Mouse (Mus musculus): ENCODE measurements around the gene Nmnat1.
A peak's percentile ranks its signal among the peaks of the same experiment; 100 is the strongest.
"Not testable (repeated sequence)": the region's sequence is repeated elsewhere in the genome, so short reads cannot be mapped to it uniquely, and the experiment has no call there.

Nmnat1 gene

GRCm38 (mm10) chr4:149489415-149490240 lies 4.6 kb upstream of the Nmnat1 start:
- DNase-seq (ENCODE audit: low read depth, low spot score): no peak

DNA sequence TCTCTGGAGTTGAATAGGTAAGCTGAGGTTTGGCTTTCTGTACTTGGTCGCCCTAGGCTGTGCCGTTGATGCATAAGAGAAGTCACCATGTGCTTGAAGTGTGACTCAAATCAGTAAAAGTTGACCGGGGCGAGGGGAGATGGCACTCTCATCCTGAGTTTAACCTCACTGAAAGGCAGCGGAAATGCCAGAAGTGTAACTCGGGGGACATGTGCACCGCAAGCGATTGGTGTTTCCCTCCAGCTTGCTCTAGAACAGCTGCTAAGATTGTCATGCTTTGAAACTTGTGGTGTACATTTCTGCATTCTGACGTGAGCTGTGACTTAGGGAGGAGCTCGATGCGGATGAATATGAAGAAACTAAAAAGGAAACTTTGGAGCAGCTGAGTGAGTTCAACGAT lies 2.7 kb upstream of the Nmnat1 start:
- no peak for DNase-seq (ENCODE audit: low read depth, low spot score)

- peak; percentile 69 for DNase-seq (ENCODE audit: low read depth, low spot score)
These were observed 814 bp upstream of the Nmnat1 start for GRCm38 (mm10) chr4:149485825-149486206.

DNA sequence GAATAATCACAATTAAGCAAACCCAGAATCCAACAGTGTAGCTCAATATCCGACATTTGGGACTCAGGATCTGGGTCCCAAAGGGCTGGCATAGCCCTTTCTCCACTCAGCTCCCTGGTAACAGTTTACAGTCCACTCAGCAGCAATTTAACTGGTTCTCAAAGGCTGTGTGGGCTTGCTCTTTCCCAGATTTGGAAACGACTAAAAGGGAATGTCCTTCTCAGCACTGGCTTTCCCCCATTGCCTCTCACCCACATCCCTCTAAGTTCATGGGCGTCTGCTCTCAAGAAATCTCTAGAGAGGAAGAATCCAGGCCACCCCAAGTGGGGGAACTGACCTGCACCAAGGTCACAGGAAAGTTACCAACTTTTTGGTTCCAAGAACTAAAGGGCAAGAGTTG lies 436 bp downstream of the Nmnat1 start:
- no peak for DNase-seq (ENCODE audit: low read depth, low spot score)

GRCm38 (mm10) chr4:149477078-149477477 lies 7.9 kb downstream of the Nmnat1 start, which contains the start of gene Tmem274:
TSS of gene Tmem274 (plus strand) at chr4:149477378.
- DNase-seq (ENCODE audit: low read depth, low spot score): no peak

- DNase-seq (ENCODE audit: low read depth, low spot score): no peak
These were observed 9.9 kb downstream of the Nmnat1 start for GRCm38 (mm10) chr4:149475096-149475495.

- DNase-seq (ENCODE audit: low read depth, low spot score): peak; percentile 31
These were observed 15.4 kb downstream of the Nmnat1 start for GRCm38 (mm10) chr4:149469557-149469956.

DNA sequence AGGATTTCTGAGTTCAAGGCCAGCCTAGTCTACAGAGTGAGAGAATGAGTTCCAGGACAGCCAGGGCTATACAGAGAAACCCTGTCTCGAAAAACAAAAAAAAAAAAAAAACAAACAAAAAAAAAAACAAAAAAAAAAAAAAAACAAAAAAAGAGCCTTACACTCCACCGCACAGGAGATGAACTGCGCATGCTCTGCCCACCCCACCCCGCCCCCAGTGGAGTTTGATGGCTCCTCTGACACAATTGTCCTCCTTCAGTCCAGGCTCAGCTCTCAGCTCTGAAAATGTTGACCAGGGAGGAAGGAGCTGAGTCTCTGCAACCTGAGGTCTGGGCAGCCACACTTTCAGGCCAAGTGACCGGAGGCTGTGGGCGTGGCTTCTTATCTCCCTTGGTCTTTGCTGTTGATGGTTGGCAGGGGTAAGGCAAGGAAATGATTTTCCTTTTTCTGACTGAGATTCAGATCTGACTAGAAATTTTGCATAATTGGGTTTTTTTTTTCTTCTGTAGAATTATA lies 21.5 kb downstream of the Nmnat1 start:
- DNase-seq (ENCODE audit: low read depth, low spot score): no peak

DNA sequence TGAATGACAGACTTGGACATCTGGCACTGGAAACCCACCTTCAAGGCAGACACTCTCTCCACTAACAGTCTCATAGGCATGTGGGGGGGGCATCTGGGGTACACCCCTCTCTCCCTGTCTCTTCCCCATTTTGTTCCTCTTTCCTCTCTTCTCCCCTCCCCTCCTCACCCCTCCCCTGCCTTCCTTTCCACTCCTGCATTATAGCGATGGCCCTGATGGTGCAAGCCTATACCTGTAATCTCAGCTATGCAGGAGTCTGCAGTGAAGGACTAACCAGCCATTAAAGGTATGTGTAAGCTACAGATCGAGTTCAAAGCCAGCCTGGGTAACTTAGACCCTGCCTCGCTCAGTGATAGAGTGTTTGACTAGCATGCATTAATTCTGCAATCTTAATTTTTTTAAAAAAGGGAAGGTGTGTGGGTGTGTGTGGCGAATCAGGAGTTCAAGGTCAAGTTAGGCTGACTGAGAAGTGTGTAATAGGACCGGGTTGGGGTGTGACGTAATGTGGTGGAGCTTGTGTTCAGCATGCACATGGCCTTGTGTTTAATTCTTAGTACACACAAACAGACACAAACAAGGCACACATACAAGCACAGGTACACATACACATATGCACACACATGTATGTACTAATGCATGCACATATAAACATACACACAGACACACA lies 22.6 kb downstream of the Nmnat1 start:
- DNase-seq (ENCODE audit: low read depth, low spot score): no peak

GRCm38 (mm10) chr4:149461579-149462304 lies 23.3 kb downstream of the Nmnat1 start:
- no peak for DNase-seq (ENCODE audit: low read depth, low spot score)

DNA sequence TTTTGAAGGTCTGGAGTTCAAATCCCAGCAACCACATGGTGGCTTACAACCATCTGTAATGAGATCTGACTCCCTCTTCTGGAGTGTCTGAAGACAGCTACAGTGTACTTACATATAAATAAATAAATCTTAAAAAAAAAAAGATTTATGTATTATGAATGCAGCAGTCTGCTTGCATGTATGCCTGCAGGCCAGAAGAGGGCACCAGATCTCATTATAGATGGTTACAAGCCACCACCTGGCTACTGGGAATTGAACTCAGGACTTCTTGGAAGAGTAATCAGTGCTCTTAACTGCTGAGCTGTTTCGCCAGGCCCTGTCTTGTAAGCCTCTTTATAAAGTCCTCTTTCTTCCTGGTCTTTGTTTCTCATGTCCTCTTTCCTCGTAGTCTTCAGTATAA lies 24.5 kb downstream of the Nmnat1 start:
- peak; percentile 29 for DNase-seq (ENCODE audit: low read depth, low spot score)

DNA sequence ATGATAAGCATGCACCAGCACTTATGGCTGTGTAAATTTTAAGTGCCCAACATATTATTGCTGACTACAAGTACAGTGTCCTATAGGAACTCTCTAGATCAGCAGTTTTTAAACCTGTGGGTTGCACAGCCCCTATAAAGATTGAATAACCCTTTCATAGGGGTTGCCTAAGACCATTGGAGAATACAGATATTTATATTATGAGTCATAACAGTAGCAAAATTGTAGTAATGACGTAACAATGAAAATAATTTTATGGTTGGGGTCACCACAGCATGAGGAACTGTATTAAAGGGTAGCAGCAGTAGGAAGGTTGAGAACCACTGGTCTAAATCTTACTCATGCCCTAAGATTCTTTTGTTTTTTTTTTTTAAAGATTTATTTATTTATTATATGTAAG lies 25.6 kb downstream of the Nmnat1 start:
- no peak for DNase-seq (ENCODE audit: low read depth, low spot score)

DNA sequence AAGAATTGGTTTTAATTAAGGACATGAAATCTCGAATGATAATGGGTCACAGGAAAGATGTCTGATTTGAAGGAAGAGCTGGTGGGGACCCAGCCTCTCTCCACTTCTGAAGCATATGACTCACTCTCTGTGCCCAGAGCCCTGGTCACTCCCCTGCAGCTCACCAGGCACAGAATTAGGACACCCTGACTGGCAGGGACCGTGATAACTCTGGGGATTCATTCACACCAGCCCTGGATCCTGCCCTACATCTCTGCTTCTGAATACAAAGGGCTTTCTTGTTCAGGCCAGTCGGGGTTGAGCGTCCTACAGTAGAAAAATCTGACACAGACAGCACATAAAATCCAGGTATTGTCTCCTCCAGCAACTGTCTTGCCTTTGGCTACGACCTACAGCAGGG lies 26.5 kb downstream of the Nmnat1 start:
- no peak for DNase-seq (ENCODE audit: low read depth, low spot score)

- DNase-seq (ENCODE audit: low read depth, low spot score): no peak
These were observed 27.1 kb downstream of the Nmnat1 start for GRCm38 (mm10) chr4:149457831-149458430.

- DNase-seq (ENCODE audit: low read depth, low spot score): not testable (repeated sequence)
These were observed 27.8 kb downstream of the Nmnat1 start for GRCm38 (mm10) chr4:149457163-149457562.

- DNase-seq (ENCODE audit: low read depth, low spot score): no peak
These were observed 30.1 kb downstream of the Nmnat1 start, which contains the start of gene Rbp7 for GRCm38 (mm10) chr4:149454879-149455278. TSS of gene Rbp7 (minus strand) at chr4:149454978.

DNA sequence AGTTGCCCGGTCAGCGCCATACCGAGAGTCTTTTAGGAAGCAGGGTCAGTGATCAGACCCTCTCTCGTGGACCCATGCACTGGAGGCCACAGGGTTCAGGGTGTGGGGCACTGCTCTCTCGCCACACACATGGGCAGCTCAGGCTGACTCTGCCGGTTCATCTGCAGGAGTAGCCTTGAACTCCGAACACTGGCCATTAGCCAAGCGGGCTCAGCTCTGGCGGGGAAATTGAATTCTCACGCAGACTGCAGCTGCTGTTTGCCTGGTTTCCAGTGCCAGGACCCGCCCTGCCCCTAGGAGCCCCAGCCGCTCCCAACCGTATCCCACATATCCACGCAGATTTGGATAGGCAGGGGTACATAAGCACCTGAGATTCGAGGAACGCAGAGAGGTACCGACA lies 30.7 kb downstream of the Nmnat1 start:
- DNase-seq (ENCODE audit: low read depth, low spot score): no peak

DNA sequence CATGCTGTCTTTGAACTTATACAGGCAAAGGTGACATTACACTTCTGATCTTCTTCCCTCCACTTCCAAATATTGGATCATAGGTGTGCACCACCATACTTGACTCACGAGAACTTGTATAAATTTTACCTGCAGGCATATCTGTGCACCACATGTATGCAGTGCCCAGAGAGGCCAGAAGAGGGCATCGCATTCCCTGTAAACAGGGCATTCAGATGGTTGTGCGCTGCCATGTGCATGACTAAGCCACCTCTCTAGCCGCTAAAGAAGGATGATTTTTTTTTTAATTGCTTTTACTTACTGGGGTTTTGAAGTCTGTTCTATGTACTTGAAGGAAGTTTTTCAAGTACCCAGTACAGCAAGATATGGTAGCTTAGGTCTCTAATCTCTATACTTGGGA lies 31.3 kb downstream of the Nmnat1 start:
- peak; percentile 67 for DNase-seq (ENCODE audit: low read depth, low spot score)

DNA sequence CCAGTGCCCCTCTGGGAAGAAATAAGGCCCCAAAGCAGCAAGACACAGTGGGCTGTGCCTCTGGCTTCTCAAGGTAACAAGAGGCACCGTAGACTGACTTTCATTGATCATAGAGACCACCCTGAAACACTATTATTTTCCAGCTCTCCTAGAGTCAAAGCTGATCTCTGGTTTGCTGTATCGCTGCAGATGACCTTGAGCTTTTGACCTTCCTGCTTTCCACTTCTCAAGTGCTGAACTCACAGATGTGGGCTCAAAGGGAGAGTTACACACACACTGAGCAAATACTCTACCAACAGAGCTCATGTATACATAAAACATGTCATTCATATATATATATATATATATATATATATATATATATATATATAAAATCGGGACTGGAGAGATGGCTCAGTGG lies 34.4 kb downstream of the Nmnat1 start:
- no peak for DNase-seq (ENCODE audit: low read depth, low spot score)

DNA sequence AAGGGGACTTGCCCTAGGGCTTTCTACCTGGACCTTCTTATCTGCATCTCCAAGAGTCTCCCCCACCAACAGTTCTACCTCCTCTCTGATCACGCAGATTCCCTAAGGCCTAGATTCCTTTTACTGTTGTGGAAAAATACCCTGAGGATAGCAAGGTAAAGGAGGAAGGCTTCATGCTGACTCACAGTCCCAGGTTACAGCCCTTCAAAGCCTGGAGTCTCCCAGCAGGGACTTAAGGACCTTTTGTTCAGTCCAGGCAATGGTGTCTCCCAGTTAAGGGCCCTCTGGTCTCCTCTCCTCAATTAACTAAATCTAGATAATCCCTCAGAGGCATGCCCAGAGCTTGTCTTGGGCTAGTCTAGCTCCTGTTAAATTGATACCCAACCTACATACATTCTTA lies 38.7 kb downstream of the Nmnat1 start:
- DNase-seq (ENCODE audit: low read depth, low spot score): no peak

DNA sequence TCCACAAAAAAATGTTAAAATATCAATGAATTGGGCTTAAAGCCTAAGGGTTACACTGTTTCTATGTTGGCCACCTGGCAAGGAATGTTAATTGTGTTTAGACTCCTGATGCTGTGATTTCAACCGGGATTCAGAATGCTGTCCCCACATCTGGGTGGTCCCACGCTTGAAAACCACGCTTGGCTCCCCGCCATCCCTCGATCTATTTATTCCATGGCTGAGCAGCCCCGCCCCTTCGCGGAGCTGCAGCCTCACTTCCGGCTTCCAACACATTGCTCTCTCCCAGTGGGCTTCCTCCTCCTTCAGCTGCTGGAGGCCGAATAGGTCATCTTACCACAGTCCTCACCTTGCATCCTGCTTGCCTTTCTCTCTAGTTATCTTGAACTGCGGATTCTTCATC lies 39.1 kb downstream of the Nmnat1 start:
- DNase-seq (ENCODE audit: low read depth, low spot score): no peak
